Mouse (Mus musculus) gastrocnemius, postnatal 36 days (tissue): Measurements from ENCODE around the gene Ier2. TPM values are rescaled to one million over a fixed set of nuclear protein-coding genes. Genes with fewer than 3 reads are reported as not detected.
"Not testable (repeated sequence)": the region's sequence is repeated elsewhere in the genome, so short reads cannot be mapped to it uniquely, and the experiment has no call there.

Experiments used
- DNase-seq, 2 experiments: peaks; one replicate each; pipeline ENCODE4 v3.0.0; 2022
- intact Hi-C: fragments of 180-260 bp; cut with DNase I; formaldehyde crosslinking; loops from one replicate; pipeline ENCODE4 v1.15.1; 2025
- total RNA-seq, 2 experiments: library from RNA; stranded (reverse); gene quantifications; 2 replicates each; pipeline ENCODE4 v1.2.3; 2021

The Ier2 gene
- total RNA-seq, 2 experiments from 2014 or later = 5.6 to 9.3 TPM

GRCm38 (mm10) chr8:84647461-84647901, 15.2 kb downstream of the Ier2 start:
- DNase-seq = no peak
- intact Hi-C loops = no loop called here

GRCm38 (mm10) chr8:84646800-84647199, 15.9 kb downstream of the Ier2 start:
- DNase-seq = no peak

DNA sequence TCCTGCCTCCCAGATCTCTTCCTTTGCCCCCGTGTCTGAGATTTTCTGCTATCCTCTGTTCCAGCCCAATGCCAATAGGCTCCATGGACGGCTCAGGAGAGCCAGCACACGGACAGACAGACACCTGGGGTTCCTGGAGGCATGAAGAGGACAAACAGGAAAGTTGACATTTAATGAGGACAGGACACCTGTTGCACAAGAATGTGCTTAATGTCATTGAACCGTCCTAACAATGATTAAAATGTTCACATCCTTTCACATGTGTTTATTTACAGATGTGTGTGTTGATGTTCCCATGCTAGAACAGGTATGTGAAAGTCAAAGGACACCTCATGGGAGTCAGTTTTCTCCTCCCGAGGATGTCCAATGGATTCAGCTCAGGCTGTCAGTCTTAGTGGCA, 19.6 kb downstream of the Ier2 start:
- intact Hi-C loops = no loop called here
- DNase-seq = no peak

More at GRCm38 (mm10) chr8:84646800-84647199, 15.9 kb downstream of the Ier2 start:
- intact Hi-C loops = no loop called here

- intact Hi-C loops = no loop called here
These were observed 20.9 kb downstream of the Ier2 start for GRCm38 (mm10) chr8:84641578-84642361.

GRCm38 (mm10) chr8:84640617-84641294, 21.9 kb downstream of the Ier2 start:
- intact Hi-C loops = no loop called here

More at GRCm38 (mm10) chr8:84641578-84642361, 20.9 kb downstream of the Ier2 start:
- DNase-seq = no peak

GRCm38 (mm10) chr8:84640010-84640588, 22.6 kb downstream of the Ier2 start:
- no peak for DNase-seq
- intact Hi-C loops = no loop called here

More at GRCm38 (mm10) chr8:84640617-84641294, 21.9 kb downstream of the Ier2 start:
- DNase-seq = no peak

GRCm38 (mm10) chr8:84639162-84640009, 23.3 kb downstream of the Ier2 start:
- DNase-seq = peak; percentile 89 to 91
- intact Hi-C loops = loop anchor here (2.0 to 5.0 kb wide), 3 partner anchors 21 to 532 kb away; no protein-coding TSS in a partner anchor

DNA sequence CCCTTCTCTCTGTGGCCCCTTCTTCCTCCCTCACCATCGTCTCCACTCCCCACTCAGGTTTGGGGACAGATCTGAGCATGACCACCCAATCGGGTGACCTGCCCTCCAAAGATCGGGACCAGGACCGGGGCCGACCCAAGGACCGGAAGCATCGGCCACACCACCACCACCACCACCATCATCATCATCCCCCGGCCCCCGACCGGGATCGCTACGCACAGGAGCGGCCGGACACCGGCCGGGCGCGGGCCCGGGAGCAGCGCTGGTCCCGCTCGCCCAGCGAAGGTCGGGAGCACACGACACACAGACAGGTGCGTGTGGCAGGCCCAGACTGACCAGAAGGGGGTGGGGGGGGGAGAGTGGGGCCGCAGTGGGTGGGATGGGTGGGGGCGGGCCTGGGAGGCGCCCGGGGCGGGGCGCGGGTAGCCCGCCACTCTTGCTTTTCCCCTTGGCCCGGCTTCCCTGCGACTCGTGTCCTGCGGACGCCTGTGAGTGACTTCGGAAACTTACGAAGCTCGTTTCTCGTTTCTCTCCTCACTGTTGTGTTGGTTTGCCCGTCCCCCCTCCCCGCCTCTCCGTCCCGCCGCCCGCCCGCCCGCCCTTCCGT, 24.0 kb downstream of the Ier2 start:
- intact Hi-C loops = loop anchor here (2.0 to 5.0 kb wide), 3 partner anchors 22 to 531 kb away; no protein-coding TSS in a partner anchor
- DNase-seq = peak in 1 of 2 experiments; percentile 40

- intact Hi-C loops = loop anchor here (2.0 to 5.0 kb wide), 3 partner anchors 23 to 531 kb away; no protein-coding TSS in a partner anchor
- no peak for DNase-seq
These were observed 24.6 kb downstream of the Ier2 start for GRCm38 (mm10) chr8:84637946-84638554.

DNA sequence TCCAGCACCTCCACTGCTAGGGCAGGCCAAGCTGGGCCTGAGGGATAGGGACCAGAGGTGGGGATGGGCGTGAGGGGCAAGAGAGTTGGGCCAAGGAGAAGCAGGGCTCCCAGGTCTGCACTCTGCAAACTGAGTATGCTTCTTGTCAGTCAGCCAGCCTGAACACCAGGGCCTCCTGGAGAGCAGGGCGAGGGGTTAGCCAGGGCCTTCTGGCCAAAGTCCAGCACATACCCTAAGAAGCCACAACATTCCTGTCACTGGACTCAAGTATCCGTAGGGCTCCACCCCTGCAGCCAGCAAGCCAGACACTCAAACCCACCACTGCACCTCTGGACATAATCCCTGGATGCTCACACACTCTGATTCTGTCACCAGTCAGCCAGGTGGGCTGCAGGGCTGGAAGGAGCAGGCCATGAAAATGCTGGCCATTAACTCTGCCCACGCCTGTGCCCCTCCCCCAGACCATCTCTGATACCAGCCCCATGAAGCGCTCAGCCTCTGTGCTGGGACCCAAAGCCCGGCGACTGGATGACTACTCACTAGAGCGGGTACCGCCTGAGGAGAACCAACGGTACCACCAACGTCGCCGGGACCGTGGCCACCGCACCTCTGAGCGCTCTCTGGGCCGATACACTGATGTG, 26.5 kb downstream of the Ier2 start:
- intact Hi-C loops = loop anchor here (5.0 kb wide), 2 partner anchors 44 to 529 kb away; no protein-coding TSS in a partner anchor
- DNase-seq = no peak

- DNase-seq = no peak
- intact Hi-C loops = loop anchor here (5.0 kb wide), 2 partner anchors 43 to 528 kb away; no protein-coding TSS in a partner anchor
These were observed 27.1 kb downstream of the Ier2 start for GRCm38 (mm10) chr8:84635397-84636050.

DNA sequence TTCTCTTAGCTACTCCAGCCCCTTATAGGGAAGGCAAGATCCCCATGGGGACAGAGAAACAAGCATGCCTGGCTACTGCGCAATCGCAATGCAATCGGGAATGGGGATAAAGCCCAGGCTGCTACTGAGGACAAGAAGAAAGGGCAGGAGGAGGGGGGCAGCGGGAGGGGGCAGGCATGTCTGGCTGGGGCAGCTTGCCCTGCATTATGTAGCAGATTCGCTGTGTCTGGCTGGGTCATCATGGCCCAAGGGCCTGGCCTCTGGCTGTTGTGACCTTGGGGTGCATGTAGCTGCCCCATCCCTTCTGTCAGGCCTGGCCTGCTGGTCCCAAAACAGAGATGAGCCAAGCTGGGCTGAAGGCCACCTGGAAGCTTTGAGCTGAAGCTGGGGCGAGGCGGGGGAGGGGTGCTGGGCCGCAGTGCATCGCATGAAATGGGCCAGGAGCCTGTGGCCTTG, 27.8 kb downstream of the Ier2 start:
- peak; percentile 78 to 79 for DNase-seq
- intact Hi-C loops = loop anchor here (5.0 kb wide), 2 partner anchors 43 to 528 kb away; no protein-coding TSS in a partner anchor

DNA sequence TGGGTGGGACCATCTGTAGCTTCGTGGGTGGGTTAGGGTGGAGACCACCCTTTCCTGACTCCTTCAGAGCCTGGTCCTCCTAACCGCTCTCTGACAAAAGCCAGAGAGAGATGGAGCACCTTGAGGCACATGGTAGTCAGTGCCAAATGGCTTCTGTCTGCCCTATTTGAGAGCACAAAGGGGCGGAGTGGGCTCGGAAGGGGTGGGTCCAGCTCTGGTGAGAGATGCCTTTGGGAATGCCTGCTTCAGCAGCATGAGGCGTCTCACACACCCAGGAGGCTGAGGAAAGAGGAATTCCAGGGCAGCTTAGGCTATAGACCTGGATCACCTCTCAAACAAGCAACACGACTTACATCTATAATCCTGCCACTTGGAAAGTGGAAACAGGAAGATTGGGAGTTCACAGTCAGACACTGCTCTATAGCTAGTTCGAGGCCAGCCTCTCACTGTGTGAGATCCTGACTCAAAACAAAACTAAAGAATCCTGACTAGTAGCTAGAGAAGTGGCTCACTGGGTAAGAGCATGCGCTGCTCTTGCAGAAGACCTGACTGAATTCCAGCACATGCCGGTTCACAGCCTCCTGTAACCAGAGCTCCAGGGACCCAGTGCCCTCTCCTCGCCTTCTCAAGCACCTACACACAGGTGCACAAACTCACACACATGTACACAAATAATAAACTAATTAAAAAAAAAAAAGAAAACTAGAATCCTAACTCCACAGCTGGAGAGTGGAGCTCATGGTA, 28.6 kb downstream of the Ier2 start:
- intact Hi-C loops = no loop called here

GRCm38 (mm10) chr8:84631813-84632212, 30.8 kb downstream of the Ier2 start:
- DNase-seq = no peak

More for the DNA sequence above, 28.6 kb downstream of the Ier2 start:
- DNase-seq = no peak

GRCm38 (mm10) chr8:84630145-84630544, 32.5 kb downstream of the Ier2 start:
- no peak for DNase-seq
- intact Hi-C loops = no loop called here

More at GRCm38 (mm10) chr8:84631813-84632212, 30.8 kb downstream of the Ier2 start:
- intact Hi-C loops = no loop called here

GRCm38 (mm10) chr8:84629586-84629985, 33.1 kb downstream of the Ier2 start:
- DNase-seq = no peak
- intact Hi-C loops = no loop called here

DNA sequence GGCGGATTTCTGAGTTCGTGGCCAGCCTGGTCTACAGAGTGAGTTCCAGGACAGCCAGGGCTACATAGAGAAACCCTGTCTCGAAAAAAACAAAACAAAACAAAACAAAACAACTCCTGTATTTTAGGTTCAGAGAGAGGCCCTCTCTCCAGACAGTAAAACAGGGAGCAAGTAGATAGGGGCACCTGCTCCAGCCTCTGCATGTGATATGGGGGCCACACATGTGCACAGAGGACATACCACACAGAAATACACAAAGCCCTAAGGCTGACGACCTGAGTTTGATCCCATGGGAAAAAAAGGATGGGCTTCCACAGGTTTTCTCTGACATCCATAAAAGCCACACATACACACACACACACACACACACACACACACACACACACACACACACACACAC, 39.2 kb downstream of the Ier2 start:
- DNase-seq, intact Hi-C loops: not testable (repeated sequence)
